Mouse (Mus musculus) spleen, embryonic (tissue): ENCODE measurements around the gene Pom121l2.

Experiments
- CTCF ChIA-PET: fragments of 350-600 bp; sonication (Branson Sonifier 250); formaldehyde crosslinking; loops from one replicate; lab custom pipeline; 2022; lab: Charles Lee

Gene Pom121l2

GRCm38 (mm10) chr13:21980981-21981802 is at the start of gene Pom121l2:
Pom121l2 (plus strand) TSS chr13:21981194.
- CTCF ChIA-PET, result interaction anchor here (0.7 kb wide), 1 partner anchor 12 kb away, joined by 4 read pairs; no protein-coding TSS in a partner anchor

- CTCF ChIA-PET, result interaction anchor here (0.7 kb wide), 2 partner anchors 16 to 46 kb away, joined by 3 to 4 read pairs; no protein-coding TSS in a partner anchor
These were observed 49.3 kb upstream of the Pom121l2 start for GRCm38 (mm10) chr13:21931740-21932139.

- CTCF ChIA-PET, result no interaction called here
These were observed 47.1 kb upstream of the Pom121l2 start for GRCm38 (mm10) chr13:21933626-21934548.

- CTCF ChIA-PET, result interaction anchor here (0.7 to 0.8 kb wide), 3 partner anchors 103 to 1155 kb away, joined by 3 to 22 read pairs (median 14); no protein-coding TSS in a partner anchor
These were observed 45.8 kb upstream of the Pom121l2 start for GRCm38 (mm10) chr13:21934982-21935791.

GRCm38 (mm10) chr13:21935833-21936232 is 45.2 kb upstream of the Pom121l2 start:
- CTCF ChIA-PET, result interaction anchor here (0.7 kb wide), 1 partner anchor 102 kb away, joined by 3 read pairs; no protein-coding TSS in a partner anchor

GRCm38 (mm10) chr13:21936968-21937367 is 44.0 kb upstream of the Pom121l2 start:
- CTCF ChIA-PET, result no interaction called here

- CTCF ChIA-PET, result interaction anchor here (0.6 to 0.7 kb wide), 2 partner anchors 415 to 1847 kb away, joined by 3 to 10 read pairs; no protein-coding TSS in a partner anchor
These were observed 40.8 kb upstream of the Pom121l2 start for GRCm38 (mm10) chr13:21940213-21940612.

GRCm38 (mm10) chr13:21940811-21941321 is 40.1 kb upstream of the Pom121l2 start:
- CTCF ChIA-PET, result interaction anchor here (0.6 to 0.7 kb wide), 2 partner anchors 415 to 1847 kb away, joined by 3 to 10 read pairs; no protein-coding TSS in a partner anchor

- CTCF ChIA-PET, result interaction anchor here (0.6 kb wide), 1 partner anchor 1559 kb away, joined by 7 read pairs; no protein-coding TSS in a partner anchor
These were observed 37.4 kb upstream of the Pom121l2 start for GRCm38 (mm10) chr13:21943644-21944043.

GRCm38 (mm10) chr13:21944592-21944925 is 36.4 kb upstream of the Pom121l2 start:
- CTCF ChIA-PET, result no interaction called here

- CTCF ChIA-PET, result no interaction called here
These were observed 35.9 kb upstream of the Pom121l2 start, which contains the start of gene Zfp184 for GRCm38 (mm10) chr13:21944926-21945740. Zfp184 (plus strand) TSS chr13:21945094.

GRCm38 (mm10) chr13:21969269-21969668 is 11.7 kb upstream of the Pom121l2 start:
- CTCF ChIA-PET, result no interaction called here

GRCm38 (mm10) chr13:21969816-21970215 is 11.2 kb upstream of the Pom121l2 start:
- CTCF ChIA-PET, result no interaction called here

- CTCF ChIA-PET, result no interaction called here
These were observed 9.4 kb upstream of the Pom121l2 start for GRCm38 (mm10) chr13:21971641-21972040.

- CTCF ChIA-PET, result interaction anchor here (0.6 to 1.4 kb wide), 8 partner anchors 31 to 700 kb away, joined by 3 to 11 read pairs (median 7); no protein-coding TSS in a partner anchor
These were observed 6.7 kb upstream of the Pom121l2 start for GRCm38 (mm10) chr13:21974221-21974725.

GRCm38 (mm10) chr13:21974726-21975473 is 6.1 kb upstream of the Pom121l2 start:
- CTCF ChIA-PET, result interaction anchor here (0.6 to 1.4 kb wide), 6 partner anchors 31 to 71 kb away, joined by 3 to 11 read pairs (median 5); no protein-coding TSS in a partner anchor

- CTCF ChIA-PET, result no interaction called here
These were observed 804 bp downstream of the Pom121l2 start for GRCm38 (mm10) chr13:21981803-21982193.

GRCm38 (mm10) chr13:21984486-21984885 is 3.5 kb downstream of the Pom121l2 start:
- CTCF ChIA-PET, result no interaction called here
